Mouse (Mus musculus) small intestine, adult 2 months (tissue): Measurements from ENCODE around the gene Cers3. TPM values are rescaled to one million over a fixed set of nuclear protein-coding genes. Genes with fewer than 3 reads are reported as not detected.
A peak's percentile ranks its signal among the peaks of the same experiment; 100 is the strongest.

ENCODE experiments used
- H3K27ac ChIP-seq: fragments of 200-500 bp; 2 replicates; pipeline ENCODE4 v1.5.1; 2012; ENCODE audit warnings: low read depth, low read length, control low read depth, inconsistent platforms; ENCODE audit not compliant: insufficient read depth
- H3K27me3 ChIP-seq: fragments of 200-500 bp; 2 replicates; pipeline ENCODE4 v1.6.1; 2012; ENCODE audit warnings: mild to moderate bottlenecking, moderate library complexity, low read length, inconsistent platforms; ENCODE audit not compliant: control insufficient read depth, insufficient read depth
- H3K36me3 ChIP-seq: fragments of 200-500 bp; 2 replicates; pipeline ENCODE4 v1.6.1; 2012; ENCODE audit warnings: mild to moderate bottlenecking, low read length, control low read depth, inconsistent platforms; ENCODE audit not compliant: control insufficient read depth, insufficient read depth
- H3K4me1 ChIP-seq: fragments of 200-500 bp; 2 replicates; pipeline ENCODE4 v1.6.1; 2012; ENCODE audit warnings: low read length, inconsistent platforms, mixed read lengths; ENCODE audit not compliant: control insufficient read depth, insufficient read depth, insufficient read length
- H3K4me3 ChIP-seq: fragments of 200-500 bp; 2 replicates; pipeline ENCODE4 v1.5.1; 2012; ENCODE audit warnings: low read depth, mild to moderate bottlenecking, control low read depth, inconsistent platforms, low read length, moderate library complexity
- CTCF ChIP-seq: fragments of 200-500 bp; IDR thresholded peaks from 2 replicates; pipeline ENCODE4 v1.5.1; 2012; ENCODE audit warnings: low read depth, mild to moderate bottlenecking, control low read depth, inconsistent platforms, low read length, moderate library complexity, mixed read lengths; ENCODE audit not compliant: insufficient replicate concordance, insufficient read length; ENCODE audit errors: extremely low read depth
- POLR2A ChIP-seq: fragments of 200-500 bp; IDR thresholded peaks from 2 replicates; pipeline ENCODE4 v1.6.1; 2012; ENCODE audit warnings: low read depth, mild to moderate bottlenecking, control low read depth, inconsistent platforms, low read length, moderate library complexity
- WGBS: fragments of 180-500 bp; shearing (Covaris S2); methylation state at CpG from one replicate; pipeline ENCODE4 v1.1.7; 2018; 5-methylcytosine and 5-hydroxymethylcytosine counted together
- polyA plus RNA-seq: library from polyadenylated mRNA; depleted of rRNA; stranded (reverse); fragments of >200 nt; gene quantifications from 2 replicates; pipeline ENCODE4 v1.2.3, GENCODE M21; 2012

Cers3 gene
- polyA plus RNA-seq, 1 experiment: not detected

GRCm38 (mm10) chr7:66839463-66840007 lies 96.2 kb downstream of the Cers3 start, which contains the start of gene Adamts17:
Gene Adamts17, plus strand, starts transcription at chr7:66839735.
- WGBS: under 1% methylated on average over 30 of the region's 30 CpGs
- Histone ChIP-seq H3K27ac (no peak within 1 kb of the TSS), H3K27me3 (peaks cover 3% of the 10 kb centered on the region; the same call in 1 of the 2 replicates), H3K4me1 (peaks cover 5% of the 10 kb centered on the region), H3K4me3 (peak within 1 kb of the TSS; percentile 68), H3K36me3 (no peaks in the 10 kb centered on the region)
- TF ChIP-seq POLR2A: peak; percentile 59; the same call in 1 of the 2 replicates
- TF ChIP-seq CTCF: peak; percentile 88; the same call in 1 of the 2 replicates

GRCm38 (mm10) chr7:66840008-66840719 lies 96.9 kb downstream of the Cers3 start:
- WGBS: under 1% methylated on average over 74 of the region's 76 CpGs
- peaks cover 3% of the 10 kb centered on the region; the same call in 1 of the 2 replicates for H3K27me3 ChIP-seq
- H3K4me1 ChIP-seq: peaks cover 5% of the 10 kb centered on the region
- H3K4me3 ChIP-seq: peak overlapping the region; percentile 68
- TF ChIP-seq POLR2A (no peak), CTCF (no peak)
- no peak overlapping the region for H3K27ac ChIP-seq
- H3K36me3 ChIP-seq: no peaks in the 10 kb centered on the region

GRCm38 (mm10) chr7:66841165-66841564 lies 97.9 kb downstream of the Cers3 start:
- no peak for TF ChIP-seq CTCF
- no peak for TF ChIP-seq POLR2A
- no peak overlapping the region for H3K27ac ChIP-seq
- H3K4me1 ChIP-seq: peaks cover 5% of the 10 kb centered on the region
- no peak overlapping the region for H3K4me3 ChIP-seq
- no peaks in the 10 kb centered on the region for H3K36me3 ChIP-seq
- WGBS: 78% methylated on average over 7 of the region's 7 CpGs
- peaks cover 3% of the 10 kb centered on the region; the same call in 1 of the 2 replicates for H3K27me3 ChIP-seq

GRCm38 (mm10) chr7:66842021-66842420 lies 98.7 kb downstream of the Cers3 start:
- WGBS: 47% methylated on average over 10 of the region's 10 CpGs
- Histone ChIP-seq H3K36me3 (no peaks in the 10 kb centered on the region), H3K4me1 (peaks cover 8% of the 10 kb centered on the region), H3K4me3 (no peak overlapping the region), H3K27me3 (peaks cover 3% of the 10 kb centered on the region; the same call in 1 of the 2 replicates), H3K27ac (no peak overlapping the region)
- TF ChIP-seq POLR2A: no peak
- TF ChIP-seq CTCF: peak; percentile 57; the same call in 1 of the 2 replicates

GRCm38 (mm10) chr7:66843846-66844245 lies 100.5 kb downstream of the Cers3 start:
- WGBS: 75% methylated on average over 2 of the region's 2 CpGs
- TF ChIP-seq CTCF (no peak), POLR2A (no peak)
- peaks cover 8% of the 10 kb centered on the region for H3K4me1 ChIP-seq
- H3K27me3 ChIP-seq: peaks cover 3% of the 10 kb centered on the region; the same call in 1 of the 2 replicates
- no peak overlapping the region for H3K27ac ChIP-seq
- no peaks in the 10 kb centered on the region for H3K36me3 ChIP-seq
- H3K4me3 ChIP-seq: no peak overlapping the region

- Histone ChIP-seq H3K27ac (no peak overlapping the region), H3K4me1 (peaks cover 3% of the 10 kb centered on the region), H3K36me3 (no peaks in the 10 kb centered on the region), H3K27me3 (no peaks in the 10 kb centered on the region), H3K4me3 (no peak overlapping the region)
- 40% methylated on average over 6 of the region's 6 CpGs for WGBS
- TF ChIP-seq CTCF (no peak), POLR2A (no peak)
Measured at GRCm38 (mm10) chr7:66846582-66846981, 103.3 kb downstream of the Cers3 start.

GRCm38 (mm10) chr7:66847299-66847698 lies 104.0 kb downstream of the Cers3 start:
- peaks cover 3% of the 10 kb centered on the region for H3K4me1 ChIP-seq
- H3K27me3 ChIP-seq: no peaks in the 10 kb centered on the region
- 54% methylated on average over 9 of the region's 9 CpGs for WGBS
- H3K36me3 ChIP-seq: no peaks in the 10 kb centered on the region
- no peak overlapping the region for H3K27ac ChIP-seq
- no peak overlapping the region for H3K4me3 ChIP-seq
- TF ChIP-seq POLR2A (no peak), CTCF (no peak)
